In the genomic region with DNA sequence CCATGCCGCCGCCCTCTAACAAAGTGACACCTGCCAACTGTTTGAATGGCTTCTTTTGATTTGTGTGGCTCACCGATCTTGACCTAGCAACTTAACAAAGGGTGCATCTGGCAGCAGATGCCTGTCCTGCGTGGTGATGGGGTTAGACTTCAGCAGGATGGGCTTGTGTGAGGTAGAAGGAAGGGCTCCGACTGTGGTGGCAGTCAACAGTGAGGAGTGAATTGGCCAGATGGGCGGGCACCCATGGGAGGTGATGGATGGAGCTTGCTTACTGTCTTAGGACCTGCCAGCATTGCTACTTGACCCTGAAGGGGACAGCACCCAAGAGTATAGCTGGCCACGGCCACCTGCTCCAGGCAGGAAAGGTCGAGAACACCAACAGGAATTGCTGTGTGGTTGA, we compare ENCODE assay signal across 20 mouse cellular contexts.
A peak's percentile ranks its signal among the peaks of the same experiment; 100 is the strongest.
DNase-seq lines count a peak whose midpoint lies in the region; ATAC-seq lines count a peak whose summit lies in the region.
"Had no signal": no experiment of that assay in that cellular context is flagged by ENCODE, and none has a peak within 500 bp of the region (broad histone marks: within the 10 kb centered on the region; RNA-seq: fewer than 3 reads in every experiment).

No protein-coding gene starts in this region.

- peak; percentile 35; the same call in 1 of the 2 replicates for ATAC-seq in neural tube, embryonic 12.5 days (ENCODE audit: low FRiP score, low read depth)
- ATAC-seq in neural tube, embryonic 14.5 days (ENCODE audit: low read depth), result no peak
- ATAC-seq: forebrain, embryonic 16.5 days had no signal

- H3K36me3 ChIP-seq in neural tube, embryonic 12.5 days, result no peaks in the 10 kb centered on the region
- no peaks in the 10 kb centered on the region for H3K36me3 ChIP-seq in neural tube, embryonic 14.5 days (ENCODE audit: control insufficient read depth, insufficient read depth, low read length)
- H3K36me3 ChIP-seq: embryonic facial prominence, embryonic 15.5 days; G1E; heart, embryonic 13.5 days; limb, embryonic 12.5 days had no signal

- 34% methylated on average over 8 of the region's 8 CpGs for WGBS in neural tube, embryonic 12.5 days
- 34% methylated on average over 8 of the region's 8 CpGs for WGBS in neural tube, embryonic 14.5 days

- H3K4me2 ChIP-seq in neural tube, embryonic 12.5 days (replicated peaks), result no peak overlapping the region
- H3K4me2 ChIP-seq in neural tube, embryonic 14.5 days (ENCODE audit: low read depth, low read length), result no peak overlapping the region
- H3K4me2 ChIP-seq: embryonic facial prominence, embryonic 15.5 days; heart, embryonic 13.5 days; limb, embryonic 12.5 days had no signal

- peaks cover 15% of the 10 kb centered on the region; the same call in 1 of the 2 replicates for H3K27me3 ChIP-seq in neural tube, embryonic 12.5 days (replicated peaks)
- H3K27me3 ChIP-seq in neural tube, embryonic 14.5 days (ENCODE audit: control insufficient read depth, insufficient read depth, low read length), result 0 out of 2 replicates have a peak, but pooled peaks cover 4% of the 10 kb centered on the region

- peaks cover 41% of the 10 kb centered on the region for H3K4me1 ChIP-seq in neural tube, embryonic 12.5 days
- peaks cover 8% of the 10 kb centered on the region; the same call in 1 of the 2 replicates for H3K4me1 ChIP-seq in neural tube, embryonic 14.5 days (ENCODE audit: control insufficient read depth, insufficient read depth, low read length)

- intact Hi-C loops in heart, postnatal 10 days (cut with DNase I), result no loop called here

- no peak overlapping the region for H3K9ac ChIP-seq in neural tube, embryonic 12.5 days
- H3K9ac ChIP-seq in neural tube, embryonic 14.5 days (replicated peaks; ENCODE audit: low read depth, low read length), result no peak overlapping the region
- H3K9ac ChIP-seq: embryonic facial prominence, embryonic 15.5 days; heart, embryonic 13.5 days; liver, embryonic 14.5 days had no signal

- H3K9me3 ChIP-seq in neural tube, embryonic 12.5 days, result no peaks in the 10 kb centered on the region
- no peaks in the 10 kb centered on the region for H3K9me3 ChIP-seq in neural tube, embryonic 14.5 days (ENCODE audit: control insufficient read depth, low read length)
- H3K9me3 ChIP-seq: embryonic facial prominence, embryonic 15.5 days; G1E; heart, embryonic 13.5 days; limb, embryonic 12.5 days had no signal

- no peak overlapping the region for H3K27ac ChIP-seq in neural tube, embryonic 12.5 days
- H3K27ac ChIP-seq in neural tube, embryonic 14.5 days (ENCODE audit: low read depth, low read length), result 0 out of 2 replicates have a peak overlapping the region, but pooled peaks have one; percentile 22
- H3K27ac ChIP-seq: embryonic facial prominence, embryonic 15.5 days; gastrocnemius, adult 2 months; heart, embryonic 13.5 days; left cerebral cortex, adult 2 months; limb, embryonic 12.5 days; liver, embryonic 14.5 days had no signal

- H3K4me3 ChIP-seq in neural tube, embryonic 12.5 days, result no peak overlapping the region
- H3K4me3 ChIP-seq in neural tube, embryonic 14.5 days (ENCODE audit: low read depth, low read length), result no peak overlapping the region
- H3K4me3 ChIP-seq: embryonic facial prominence, embryonic 15.5 days; gastrocnemius, adult 2 months; heart, embryonic 13.5 days; left cerebral cortex, adult 2 months; limb, embryonic 12.5 days had no signal

- DNase-seq in heart, adult 11 months, result peak; percentile 75
- DNase-seq in heart, postnatal 10 days, result no peak
- no peak for DNase-seq in neural tube, embryonic 10.5 days (ENCODE audit: extremely low spot score, low spot score)
- DNase-seq in cerebellum, postnatal 14 days, result peak; percentile 45 to 56
- no peak for DNase-seq in kidney, postnatal 36 days
- no peak for DNase-seq in frontal cortex, postnatal 10 days (ENCODE audit: low spot score in 2 of 2)
- DNase-seq: gastrocnemius, adult 2 months; heart, postnatal 4 days; kidney, postnatal 14 days; right cerebral cortex, adult 18-20 months; thymus, adult 18-20 months had no signal

Comparison
In these comparisons a context has a peak if more than half of its experiments do, and no peak if none do; other contexts are left out.
1. DNase-seq: peak in heart, adult 11 months (single experiment) and cerebellum, postnatal 14 days (2 of 2); none in heart, postnatal 10 days (0 of 2), neural tube, embryonic 10.5 days (single experiment), kidney, postnatal 36 days (0 of 2) and frontal cortex, postnatal 10 days (0 of 2).